Mouse (Mus musculus): Measurements from ENCODE around the gene Ralb. TPM values are rescaled to one million over a fixed set of nuclear protein-coding genes. Genes with fewer than 3 reads are reported as not detected.

The Ralb gene
- polyA plus RNA-seq, 1 experiment from 2014 or later = 252 TPM

DNA sequence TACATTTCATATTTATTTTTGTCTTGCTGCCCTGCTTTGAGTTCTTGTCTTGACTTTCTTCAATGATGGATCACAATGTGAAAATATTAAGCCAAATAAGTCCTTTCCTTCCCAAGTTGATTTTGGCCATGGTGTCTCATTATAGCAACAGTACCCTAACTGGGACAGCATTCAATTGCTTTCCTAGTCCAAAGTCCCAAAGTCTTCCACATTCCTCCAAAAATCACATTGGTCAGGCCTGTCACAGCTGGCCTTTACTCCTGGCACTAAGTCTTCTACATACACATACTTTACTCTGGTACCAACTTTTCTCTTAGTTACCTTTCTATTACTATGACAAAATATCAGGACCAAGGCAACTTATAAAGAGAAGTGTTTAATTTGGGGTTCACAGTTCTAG lies 14.2 kb upstream of the Ralb start:
- Histone ChIP-seq H3K27me3 (ENCODE audit: control insufficient read depth, insufficient read depth, low read depth, low read length) (no peaks in the 10 kb centered on the region), H3K4me1 (replicated peaks; ENCODE audit: control insufficient read depth, insufficient read depth, low read length) (peaks cover 14% of the 10 kb centered on the region)

DNA sequence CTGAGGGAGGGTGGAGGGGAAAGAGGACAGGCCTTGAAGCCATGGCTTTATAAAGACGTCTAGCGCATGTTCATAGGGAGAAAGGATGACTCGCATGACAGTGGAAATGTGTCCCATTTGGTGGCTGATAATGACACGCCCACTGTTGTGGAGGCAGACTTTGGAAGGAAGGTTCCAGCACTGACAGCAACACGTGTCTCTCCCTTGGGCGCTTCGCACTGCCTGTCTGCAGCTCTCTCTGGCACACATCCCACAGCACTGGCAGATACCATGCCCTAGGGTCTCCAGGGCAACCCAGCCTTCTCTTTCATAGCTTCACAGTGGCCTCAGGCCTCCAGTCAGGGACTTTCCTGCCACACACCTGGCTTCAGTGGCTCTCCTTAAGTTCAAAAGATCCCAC lies 13.5 kb upstream of the Ralb start:
- Histone ChIP-seq H3K27me3 (ENCODE audit: control insufficient read depth, insufficient read depth, low read depth, low read length) (no peaks in the 10 kb centered on the region), H3K4me3 (ENCODE audit: low read length) (no peak overlapping the region), H3K9me3 (ENCODE audit: control insufficient read depth, low read length) (no peaks in the 10 kb centered on the region), H3K27ac (ENCODE audit: low read length) (0 out of 2 replicates have a peak overlapping the region, but pooled peaks have one; percentile 8), H3K4me2 (ENCODE audit: low read depth, low read length) (no peak overlapping the region), H3K36me3 (ENCODE audit: control insufficient read depth, insufficient read depth, low read length) (no peaks in the 10 kb centered on the region), H3K4me1 (replicated peaks; ENCODE audit: control insufficient read depth, insufficient read depth, low read length) (peaks cover 14% of the 10 kb centered on the region), H3K9ac (ENCODE audit: low read length) (no peak overlapping the region)
- WGBS = 81% methylated on average over 7 of the region's 7 CpGs
- ATAC-seq (ENCODE audit: low read depth) = no peak

More for the DNA sequence above, 14.2 kb upstream of the Ralb start:
- no peak for ATAC-seq (ENCODE audit: low read depth)
- H3K36me3 ChIP-seq (ENCODE audit: control insufficient read depth, insufficient read depth, low read length) = no peaks in the 10 kb centered on the region
- H3K4me2 ChIP-seq (ENCODE audit: low read depth, low read length) = no peak overlapping the region
- H3K4me3 ChIP-seq (ENCODE audit: low read length) = no peak overlapping the region
- H3K27ac ChIP-seq (ENCODE audit: low read length) = no peak overlapping the region; the same call in 1 of the 2 replicates
- H3K9ac ChIP-seq (ENCODE audit: low read length) = no peak overlapping the region
- H3K9me3 ChIP-seq (ENCODE audit: control insufficient read depth, low read length) = no peaks in the 10 kb centered on the region

DNA sequence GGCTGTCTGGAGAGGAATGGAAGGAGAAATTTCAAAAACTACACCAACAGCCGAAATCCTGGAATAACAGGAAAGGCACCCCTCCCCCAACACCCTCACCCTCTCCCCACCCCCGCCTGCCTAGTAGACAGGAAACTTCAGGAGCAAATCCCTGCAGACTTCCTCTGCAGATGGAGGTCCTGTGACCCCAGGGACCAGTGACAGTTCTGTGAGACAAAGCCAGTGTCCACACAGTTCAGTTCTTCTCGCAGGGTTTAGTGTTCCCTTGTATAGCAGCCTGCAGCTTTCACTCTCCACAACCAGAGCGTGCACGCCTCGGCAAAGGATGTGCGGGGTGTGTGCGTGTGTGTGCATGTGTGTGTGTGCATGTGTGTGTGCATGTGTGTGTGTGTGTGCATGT lies 6.3 kb upstream of the Ralb start:
- H3K4me3 ChIP-seq (ENCODE audit: low read length) = no peak overlapping the region
- H3K27me3 ChIP-seq (ENCODE audit: control insufficient read depth, insufficient read depth, low read depth, low read length) = no peaks in the 10 kb centered on the region
- H3K9me3 ChIP-seq (ENCODE audit: control insufficient read depth, low read length) = no peaks in the 10 kb centered on the region
- no peak overlapping the region for H3K4me2 ChIP-seq (ENCODE audit: low read depth, low read length)
- ATAC-seq (ENCODE audit: low read depth) = peak; percentile 34
- peaks cover 23% of the 10 kb centered on the region for H3K4me1 ChIP-seq (replicated peaks; ENCODE audit: control insufficient read depth, insufficient read depth, low read length)
- H3K36me3 ChIP-seq (ENCODE audit: control insufficient read depth, insufficient read depth, low read length) = no peaks in the 10 kb centered on the region
- no peak overlapping the region for H3K9ac ChIP-seq (ENCODE audit: low read length)
- peak overlapping the region; percentile 71 for H3K27ac ChIP-seq (ENCODE audit: low read length)
- WGBS = 48% methylated on average over 8 of the region's 8 CpGs

DNA sequence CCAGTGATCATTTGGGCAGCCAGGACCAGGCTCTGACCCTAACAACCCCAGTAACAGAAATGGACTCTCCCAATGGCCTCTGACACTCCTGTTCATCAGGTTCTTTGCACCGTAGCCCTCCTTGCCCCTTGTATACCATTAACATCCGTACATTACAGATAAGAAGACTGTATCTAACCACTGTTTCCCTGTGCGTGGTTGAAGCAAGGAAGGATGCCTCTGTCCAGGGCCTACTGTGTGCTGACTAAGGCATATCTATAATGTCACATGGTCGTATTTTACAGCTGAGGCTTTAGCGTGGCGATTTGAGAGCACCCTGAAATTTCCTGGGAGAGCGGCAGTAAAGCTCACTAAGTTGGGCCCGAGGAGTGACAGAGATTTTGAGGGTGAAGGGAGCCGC lies 5.8 kb upstream of the Ralb start:
- Histone ChIP-seq H3K27me3 (ENCODE audit: control insufficient read depth, insufficient read depth, low read depth, low read length) (no peaks in the 10 kb centered on the region), H3K4me3 (ENCODE audit: low read length) (no peak overlapping the region), H3K4me1 (replicated peaks; ENCODE audit: control insufficient read depth, insufficient read depth, low read length) (peaks cover 26% of the 10 kb centered on the region), H3K9ac (ENCODE audit: low read length) (no peak overlapping the region), H3K36me3 (ENCODE audit: control insufficient read depth, insufficient read depth, low read length) (no peaks in the 10 kb centered on the region), H3K9me3 (ENCODE audit: control insufficient read depth, low read length) (no peaks in the 10 kb centered on the region), H3K4me2 (ENCODE audit: low read depth, low read length) (no peak overlapping the region), H3K27ac (ENCODE audit: low read length) (peak overlapping the region; percentile 71)
- 55% methylated on average over 9 of the region's 9 CpGs for WGBS
- ATAC-seq (ENCODE audit: low read depth) = no peak

DNA sequence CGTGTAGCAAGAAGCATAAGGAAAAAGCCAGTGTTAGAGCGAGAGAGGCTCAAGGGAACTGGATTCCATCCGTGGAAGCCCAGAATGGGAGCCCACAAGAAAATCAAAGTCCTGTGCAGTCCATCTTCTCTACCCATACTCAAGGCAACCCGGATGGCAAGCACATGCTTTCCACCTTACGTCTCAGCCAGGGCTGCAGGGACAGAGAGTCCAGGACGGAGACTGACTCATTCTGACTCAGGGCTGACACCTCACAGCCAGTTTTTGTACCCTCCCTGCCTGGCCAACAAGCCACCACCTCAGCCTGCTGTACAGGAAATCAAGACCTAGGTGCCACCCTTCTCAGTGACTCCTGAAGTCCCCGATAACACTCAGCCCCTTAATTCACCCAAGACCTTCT lies 4.9 kb upstream of the Ralb start:
- ATAC-seq (ENCODE audit: low read depth) = no peak
- Histone ChIP-seq H3K4me3 (ENCODE audit: low read length) (no peak overlapping the region), H3K4me2 (ENCODE audit: low read depth, low read length) (no peak overlapping the region), H3K4me1 (replicated peaks; ENCODE audit: control insufficient read depth, insufficient read depth, low read length) (peaks cover 32% of the 10 kb centered on the region), H3K36me3 (ENCODE audit: control insufficient read depth, insufficient read depth, low read length) (no peaks in the 10 kb centered on the region), H3K9me3 (ENCODE audit: control insufficient read depth, low read length) (no peaks in the 10 kb centered on the region), H3K9ac (ENCODE audit: low read length) (no peak overlapping the region), H3K27ac (ENCODE audit: low read length) (no peak overlapping the region; the same call in 1 of the 2 replicates), H3K27me3 (ENCODE audit: control insufficient read depth, insufficient read depth, low read depth, low read length) (no peaks in the 10 kb centered on the region)
- 80% methylated on average over 7 of the region's 7 CpGs for WGBS

DNA sequence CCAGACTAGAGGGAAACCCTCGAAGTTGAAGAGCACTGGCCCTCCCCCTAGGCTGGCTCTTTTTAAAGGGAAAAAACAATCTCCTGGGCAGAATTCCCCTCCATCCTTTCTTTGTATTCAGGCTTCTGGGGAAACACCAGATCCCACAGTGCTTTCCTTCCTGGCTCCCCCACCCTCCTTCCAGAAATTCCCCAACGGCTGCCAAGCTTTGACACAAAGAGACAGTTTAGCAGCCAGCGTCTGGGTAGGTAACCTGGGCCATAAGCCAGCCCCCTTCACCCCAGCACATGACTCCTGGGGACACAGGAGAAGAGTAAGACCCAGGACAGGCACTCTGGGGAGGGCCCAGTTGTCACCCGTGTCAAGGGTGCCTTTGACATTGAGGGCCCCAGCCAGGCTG lies 4.0 kb upstream of the Ralb start:
- no peak for ATAC-seq (ENCODE audit: low read depth)
- H3K9me3 ChIP-seq (ENCODE audit: control insufficient read depth, low read length) = no peaks in the 10 kb centered on the region
- H3K4me2 ChIP-seq (ENCODE audit: low read depth, low read length) = no peak overlapping the region
- no peaks in the 10 kb centered on the region for H3K36me3 ChIP-seq (ENCODE audit: control insufficient read depth, insufficient read depth, low read length)
- H3K4me3 ChIP-seq (ENCODE audit: low read length) = no peak overlapping the region
- whole genome bisulfite sequencing = 11% methylated on average over 4 of the region's 4 CpGs
- H3K4me1 ChIP-seq (replicated peaks; ENCODE audit: control insufficient read depth, insufficient read depth, low read length) = peaks cover 32% of the 10 kb centered on the region
- peak overlapping the region; percentile 41 for H3K9ac ChIP-seq (ENCODE audit: low read length)
- H3K27ac ChIP-seq (ENCODE audit: low read length) = peak overlapping the region; percentile 89
- no peaks in the 10 kb centered on the region for H3K27me3 ChIP-seq (ENCODE audit: control insufficient read depth, insufficient read depth, low read depth, low read length)

DNA sequence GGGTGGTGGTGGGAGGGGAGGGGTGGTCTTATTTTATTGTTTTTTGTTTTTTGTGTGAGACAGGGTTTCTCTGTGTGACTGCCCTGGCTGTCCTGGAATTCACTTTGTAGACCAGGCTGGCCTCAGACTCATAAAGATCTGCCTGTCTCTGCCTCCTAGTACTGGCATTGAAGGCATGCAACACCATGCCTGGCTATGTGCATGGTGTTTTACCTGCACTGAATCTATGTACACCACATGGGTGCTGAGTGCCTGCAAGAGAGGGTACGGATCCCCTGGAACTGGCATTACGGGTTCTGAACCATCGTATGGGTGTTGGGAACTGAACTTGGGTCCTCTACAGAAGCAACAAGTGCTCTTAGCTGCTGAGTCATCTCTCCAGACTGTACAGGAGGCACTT lies 1.4 kb upstream of the Ralb start:
- no peak overlapping the region for H3K27ac ChIP-seq (ENCODE audit: low read length)

DNA sequence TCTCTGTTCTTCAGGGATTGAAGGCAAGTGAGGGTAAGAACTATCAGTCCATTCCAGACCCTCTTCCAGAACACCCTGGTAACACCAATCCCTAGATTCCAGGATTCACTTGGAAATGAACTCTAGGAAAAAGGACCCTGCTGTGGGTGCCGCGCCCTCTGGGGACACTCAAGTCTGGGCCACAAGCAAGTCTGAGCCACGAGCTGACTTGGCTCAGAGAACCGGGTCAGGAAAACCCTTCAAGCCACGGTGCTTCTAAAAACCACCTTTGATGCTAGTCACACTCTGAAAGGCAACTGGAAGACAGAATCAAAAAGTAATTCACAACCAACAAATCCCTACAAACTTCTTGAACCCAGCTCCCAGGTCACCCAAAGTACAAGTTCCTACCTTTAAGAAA lies 786 bp downstream of the Ralb start:
- 1% methylated on average over 5 of the region's 5 CpGs for WGBS
- ATAC-seq (ENCODE audit: low read depth) = no peak
- peak overlapping the region; percentile 94 for H3K9ac ChIP-seq (ENCODE audit: low read length)
- peaks cover 43% of the 10 kb centered on the region for H3K4me1 ChIP-seq (replicated peaks; ENCODE audit: control insufficient read depth, insufficient read depth, low read length)
- H3K9me3 ChIP-seq (ENCODE audit: control insufficient read depth, low read length) = no peaks in the 10 kb centered on the region
- H3K4me3 ChIP-seq (ENCODE audit: low read length) = peak overlapping the region; percentile 92
- H3K4me2 ChIP-seq (ENCODE audit: low read depth, low read length) = peak overlapping the region; percentile 78
- H3K36me3 ChIP-seq (ENCODE audit: control insufficient read depth, insufficient read depth, low read length) = peaks cover 16% of the 10 kb centered on the region
- peak overlapping the region; percentile 94 for H3K27ac ChIP-seq (ENCODE audit: low read length)
- H3K27me3 ChIP-seq (ENCODE audit: control insufficient read depth, insufficient read depth, low read depth, low read length) = no peaks in the 10 kb centered on the region

More for the DNA sequence above, 1.4 kb upstream of the Ralb start:
- WGBS = 72% methylated on average over 3 of the region's 3 CpGs
- H3K4me2 ChIP-seq (ENCODE audit: low read depth, low read length) = no peak overlapping the region
- H3K9me3 ChIP-seq (ENCODE audit: control insufficient read depth, low read length) = no peaks in the 10 kb centered on the region
- no peak for ATAC-seq (ENCODE audit: low read depth)
- no peak overlapping the region for H3K9ac ChIP-seq (ENCODE audit: low read length)
- H3K27me3 ChIP-seq (ENCODE audit: control insufficient read depth, insufficient read depth, low read depth, low read length) = no peaks in the 10 kb centered on the region
- no peak overlapping the region for H3K4me3 ChIP-seq (ENCODE audit: low read length)
- peaks cover 5% of the 10 kb centered on the region; the same call in 1 of the 2 replicates for H3K36me3 ChIP-seq (ENCODE audit: control insufficient read depth, insufficient read depth, low read length)
- H3K4me1 ChIP-seq (replicated peaks; ENCODE audit: control insufficient read depth, insufficient read depth, low read length) = peaks cover 50% of the 10 kb centered on the region

DNA sequence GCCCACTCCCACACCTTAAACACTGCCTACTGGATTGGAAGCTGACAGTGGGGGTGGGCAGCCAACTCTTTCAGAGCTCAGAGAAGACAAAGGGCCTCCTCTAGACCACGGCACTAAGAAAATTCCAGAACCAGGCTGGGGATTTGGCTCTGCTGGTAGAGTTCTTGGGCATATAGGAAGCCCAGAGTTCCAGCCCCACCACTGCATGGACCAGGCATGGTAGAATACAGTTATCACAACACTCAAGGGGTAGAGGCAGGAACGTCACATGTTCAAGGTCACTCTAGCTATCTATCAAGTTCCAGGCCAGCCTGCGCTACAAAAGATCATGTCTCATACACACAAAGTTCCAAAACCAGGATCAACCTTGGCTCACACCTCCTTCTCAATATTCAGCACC lies 1.4 kb downstream of the Ralb start:
- H3K4me2 ChIP-seq (ENCODE audit: low read depth, low read length) = peak overlapping the region; percentile 78
- H3K4me1 ChIP-seq (replicated peaks; ENCODE audit: control insufficient read depth, insufficient read depth, low read length) = peaks cover 40% of the 10 kb centered on the region
- H3K27me3 ChIP-seq (ENCODE audit: control insufficient read depth, insufficient read depth, low read depth, low read length) = no peaks in the 10 kb centered on the region
- ATAC-seq (ENCODE audit: low read depth) = no peak
- no peaks in the 10 kb centered on the region for H3K9me3 ChIP-seq (ENCODE audit: control insufficient read depth, low read length)
- 51% methylated on average over 3 of the region's 3 CpGs for WGBS
- peaks cover 16% of the 10 kb centered on the region for H3K36me3 ChIP-seq (ENCODE audit: control insufficient read depth, insufficient read depth, low read length)
- peak overlapping the region; percentile 94; the same call in 1 of the 2 replicates for H3K27ac ChIP-seq (ENCODE audit: low read length)
- H3K4me3 ChIP-seq (ENCODE audit: low read length) = peak overlapping the region; percentile 92
- peak overlapping the region; percentile 94 for H3K9ac ChIP-seq (ENCODE audit: low read length)

DNA sequence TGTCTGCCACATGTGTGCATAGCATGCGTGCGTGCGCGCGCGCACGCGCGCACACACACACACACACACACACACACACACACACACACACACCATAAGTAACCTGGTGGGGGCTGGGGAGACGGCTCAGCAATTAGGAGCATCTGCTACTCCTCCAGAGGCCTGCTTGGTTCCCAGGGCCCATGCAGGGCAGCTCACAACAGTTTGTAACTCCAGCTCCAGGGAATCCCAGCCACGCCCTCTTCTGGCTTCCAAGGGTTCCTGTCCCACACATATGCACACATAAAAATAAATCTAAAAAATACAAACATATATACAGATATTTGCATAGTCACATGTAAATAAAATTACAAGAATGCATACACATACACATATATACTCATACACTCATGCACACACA lies 1.9 kb downstream of the Ralb start:
- WGBS = 85% methylated on average over 4 of the region's 11 CpGs
- Histone ChIP-seq H3K4me3 (ENCODE audit: low read length) (peak overlapping the region; percentile 92), H3K36me3 (ENCODE audit: control insufficient read depth, insufficient read depth, low read length) (peaks cover 16% of the 10 kb centered on the region), H3K9me3 (ENCODE audit: control insufficient read depth, low read length) (no peaks in the 10 kb centered on the region), H3K27me3 (ENCODE audit: control insufficient read depth, insufficient read depth, low read depth, low read length) (no peaks in the 10 kb centered on the region), H3K27ac (ENCODE audit: low read length) (no peak overlapping the region), H3K4me1 (replicated peaks; ENCODE audit: control insufficient read depth, insufficient read depth, low read length) (peaks cover 40% of the 10 kb centered on the region), H3K4me2 (ENCODE audit: low read depth, low read length) (peak overlapping the region; percentile 78), H3K9ac (ENCODE audit: low read length) (peak overlapping the region; percentile 94)
- ATAC-seq (ENCODE audit: low read depth) = no peak
